Mouse (Mus musculus): ENCODE data around the gene Gpc6. TPM values are rescaled to one million over a fixed set of nuclear protein-coding genes. Genes with fewer than 3 reads are reported as not detected.

The Gpc6 gene
- total RNA-seq, 2 experiments from 2014 or later, result 18.2 to 19.4 TPM

- H3K4me3 ChIP-seq, result no peak overlapping the region
- no peak for DNase-seq (ENCODE audit: extremely low spot score in 1 of 2, low spot score in 2 of 2)
- TF ChIP-seq CTCF (IDR thresholded peaks at IDR 0.05), result no peak
- H3K27ac ChIP-seq, result no peak overlapping the region
- intact Hi-C loops (cut with DNase I), result no loop called here
Observed at GRCm38 (mm10) chr14:117202012-117202411, 276.9 kb downstream of the Gpc6 start.

- H3K27ac ChIP-seq, result no peak overlapping the region
- no peak for TF ChIP-seq CTCF (IDR thresholded peaks at IDR 0.05)
- no peak for DNase-seq (ENCODE audit: extremely low spot score in 1 of 2, low spot score in 2 of 2)
- H3K4me3 ChIP-seq, result no peak overlapping the region
- intact Hi-C loops (cut with DNase I), result no loop called here
Observed at GRCm38 (mm10) chr14:117203960-117204359, 278.8 kb downstream of the Gpc6 start.

DNA sequence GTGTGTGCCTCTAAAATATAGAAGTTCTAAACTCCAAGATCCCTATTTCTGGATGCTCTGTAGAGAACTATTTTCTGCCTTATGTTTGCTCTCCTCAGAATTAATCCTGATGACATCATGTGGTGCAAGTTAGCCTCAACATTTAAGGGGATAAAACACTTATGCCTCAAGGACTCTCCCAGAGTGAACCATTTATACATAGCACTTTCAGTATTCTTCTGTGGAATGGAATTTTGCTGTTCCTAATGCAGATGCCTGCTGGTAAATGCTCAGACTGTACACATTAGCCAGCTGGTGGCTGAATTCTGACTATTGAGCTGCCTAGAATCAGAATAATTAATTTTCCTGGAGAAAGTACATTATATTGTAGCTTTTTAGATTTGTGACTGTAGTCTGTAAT is 289.3 kb downstream of the Gpc6 start:
- no peak for TF ChIP-seq CTCF (IDR thresholded peaks at IDR 0.05)
- no peak for DNase-seq (ENCODE audit: extremely low spot score in 1 of 2, low spot score in 2 of 2)
- Histone ChIP-seq H3K27ac (no peak overlapping the region), H3K4me3 (no peak overlapping the region)
- intact Hi-C loops (cut with DNase I), result no loop called here

DNA sequence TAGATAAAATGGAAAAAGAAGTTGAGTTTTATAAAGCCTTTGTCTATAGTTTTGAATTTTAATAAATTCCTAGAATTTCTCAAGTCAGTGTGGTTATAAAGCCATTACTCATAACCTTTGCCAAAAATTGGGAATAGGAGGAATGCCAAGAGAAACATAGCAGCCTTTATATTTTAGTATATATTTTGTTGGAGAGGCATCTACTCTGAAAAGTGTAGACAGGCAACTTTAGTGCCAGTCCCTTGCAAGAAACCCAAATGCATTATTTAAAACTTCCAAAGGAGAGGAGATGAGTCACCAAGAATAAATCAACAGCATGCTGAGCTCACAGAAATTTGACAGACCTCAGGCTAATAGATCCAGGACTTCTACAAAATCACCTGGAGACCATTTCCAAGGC is 301.8 kb downstream of the Gpc6 start:
- TF ChIP-seq CTCF (IDR thresholded peaks at IDR 0.05), result no peak
- Histone ChIP-seq H3K27ac (no peak overlapping the region), H3K4me3 (no peak overlapping the region)
- intact Hi-C loops (cut with DNase I), result loop anchor here (10.0 kb wide), 1 partner anchor 302 kb away; the partner anchor contains the start of gene Gpc6
- no peak for DNase-seq (ENCODE audit: extremely low spot score in 1 of 2, low spot score in 2 of 2)

DNA sequence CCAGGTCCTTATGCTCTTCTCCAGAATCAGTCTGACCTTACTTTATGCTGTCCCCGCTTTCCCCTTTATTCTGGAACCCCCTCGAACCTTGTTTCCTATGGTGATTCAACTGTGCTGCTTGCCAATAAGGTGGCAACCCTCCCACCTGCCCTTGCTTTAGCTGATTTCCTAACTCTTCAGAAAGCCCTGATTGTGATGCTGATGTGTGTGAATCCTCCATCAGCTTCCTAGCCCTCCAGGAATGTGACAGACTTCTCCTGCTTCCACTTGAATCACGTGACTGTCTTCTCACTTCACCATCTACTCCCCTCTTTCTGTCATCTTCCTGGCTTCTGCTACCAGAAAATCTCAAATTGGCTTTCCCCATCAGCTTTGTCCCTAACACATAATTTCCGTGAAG is 305.4 kb downstream of the Gpc6 start:
- TF ChIP-seq CTCF (IDR thresholded peaks at IDR 0.05), result no peak
- intact Hi-C loops (cut with DNase I), result loop anchor here (10.0 kb wide), 1 partner anchor 584 kb away; no protein-coding TSS in a partner anchor
- Histone ChIP-seq H3K27ac (no peak overlapping the region), H3K4me3 (no peak overlapping the region)
- DNase-seq (ENCODE audit: extremely low spot score in 1 of 2, low spot score in 2 of 2), result no peak

GRCm38 (mm10) chr14:117238226-117238625 is 313.1 kb downstream of the Gpc6 start:
- intact Hi-C loops (cut with DNase I), result loop anchor here (10.0 kb wide), 1 partner anchor 577 kb away; no protein-coding TSS in a partner anchor

GRCm38 (mm10) chr14:117239694-117240427 is 314.7 kb downstream of the Gpc6 start:
- TF ChIP-seq CTCF (IDR thresholded peaks at IDR 0.05), result no peak
- Histone ChIP-seq H3K27ac (no peak overlapping the region), H3K4me3 (no peak overlapping the region)
- no peak for DNase-seq (ENCODE audit: extremely low spot score in 1 of 2, low spot score in 2 of 2)
- intact Hi-C loops (cut with DNase I), result loop anchor here (10.0 kb wide), 1 partner anchor 575 kb away; no protein-coding TSS in a partner anchor

More at GRCm38 (mm10) chr14:117238226-117238625, 313.1 kb downstream of the Gpc6 start:
- H3K27ac ChIP-seq, result no peak overlapping the region
- no peak for DNase-seq (ENCODE audit: extremely low spot score in 1 of 2, low spot score in 2 of 2)
- no peak overlapping the region for H3K4me3 ChIP-seq
- no peak for TF ChIP-seq CTCF (IDR thresholded peaks at IDR 0.05)

- DNase-seq (ENCODE audit: extremely low spot score in 1 of 2, low spot score in 2 of 2), result no peak
- H3K4me3 ChIP-seq, result no peak overlapping the region
- H3K27ac ChIP-seq, result no peak overlapping the region
- TF ChIP-seq CTCF (IDR thresholded peaks at IDR 0.05), result no peak
- intact Hi-C loops (cut with DNase I), result no loop called here
Observed at GRCm38 (mm10) chr14:117245631-117246030, 320.5 kb downstream of the Gpc6 start.

DNA sequence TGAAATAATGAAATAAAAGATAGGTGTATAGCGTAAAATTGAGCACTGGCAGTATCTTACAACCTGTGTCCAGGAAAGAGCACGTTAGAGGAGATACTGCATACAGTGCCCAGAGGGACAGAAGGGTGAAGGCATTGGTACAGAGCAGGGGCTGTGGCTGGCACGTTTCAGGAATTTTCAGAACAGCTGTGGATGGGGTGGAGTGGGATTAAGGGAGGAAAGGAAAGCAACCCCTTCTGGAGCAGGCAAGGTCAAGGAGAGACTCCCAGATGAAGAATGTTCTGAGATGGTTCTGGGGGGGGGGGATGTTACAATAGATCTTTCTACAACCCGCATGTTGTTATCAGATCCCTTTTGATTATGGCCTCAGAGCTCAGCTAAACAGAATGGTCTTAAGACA is 331.1 kb downstream of the Gpc6 start:
- Histone ChIP-seq H3K27ac (no peak overlapping the region), H3K4me3 (no peak overlapping the region)
- no peak for DNase-seq (ENCODE audit: extremely low spot score in 1 of 2, low spot score in 2 of 2)
- intact Hi-C loops (cut with DNase I), result no loop called here
- no peak for TF ChIP-seq CTCF (IDR thresholded peaks at IDR 0.05)

GRCm38 (mm10) chr14:117265653-117266052 is 340.5 kb downstream of the Gpc6 start:
- no peak for DNase-seq (ENCODE audit: extremely low spot score in 1 of 2, low spot score in 2 of 2)
- H3K4me3 ChIP-seq, result no peak overlapping the region
- intact Hi-C loops (cut with DNase I), result no loop called here

DNA sequence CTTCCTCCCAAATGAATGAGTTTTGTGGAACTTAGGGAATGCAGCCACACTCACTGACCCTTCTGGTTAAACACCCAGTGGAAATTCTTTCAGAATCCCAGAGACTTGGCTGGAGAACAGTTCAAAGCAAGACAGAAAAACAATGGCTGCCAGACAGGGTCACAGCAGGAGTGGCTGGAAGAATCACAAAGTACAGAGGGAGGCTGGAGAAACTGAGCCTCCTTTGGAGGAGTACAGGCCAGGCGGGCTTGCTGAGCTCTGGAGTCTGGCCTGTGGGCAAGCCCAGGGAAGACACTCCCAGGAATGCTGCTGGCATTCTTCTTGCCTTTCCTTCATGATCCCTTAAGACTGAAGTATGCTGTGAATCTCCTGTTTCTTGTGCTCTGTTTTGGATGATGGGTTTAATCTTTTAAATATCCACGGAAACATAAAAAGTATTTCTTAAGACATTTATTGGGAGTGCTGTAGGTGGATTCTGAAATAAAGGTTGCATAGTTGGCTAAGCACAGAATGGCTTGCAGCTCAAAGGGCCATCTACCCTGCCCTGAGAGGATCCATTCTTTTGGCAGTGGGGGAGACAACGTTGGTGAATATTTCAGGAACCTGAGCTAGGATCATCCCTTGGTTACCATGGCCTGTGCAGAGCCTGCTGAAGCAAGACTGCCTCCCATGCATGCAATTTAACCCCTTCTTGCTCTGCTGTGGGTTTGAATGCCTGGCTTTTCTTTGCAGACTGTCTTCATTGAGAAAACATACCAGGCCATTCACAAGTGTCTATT is 342.9 kb downstream of the Gpc6 start:
- TF ChIP-seq CTCF (IDR thresholded peaks at IDR 0.05), result no peak
- intact Hi-C loops (cut with DNase I), result no loop called here
- no peak for DNase-seq (ENCODE audit: extremely low spot score in 1 of 2, low spot score in 2 of 2)
- Histone ChIP-seq H3K27ac (no peak overlapping the region), H3K4me3 (no peak overlapping the region)

More at GRCm38 (mm10) chr14:117265653-117266052, 340.5 kb downstream of the Gpc6 start:
- no peak overlapping the region for H3K27ac ChIP-seq
- TF ChIP-seq CTCF (IDR thresholded peaks at IDR 0.05), result no peak

DNA sequence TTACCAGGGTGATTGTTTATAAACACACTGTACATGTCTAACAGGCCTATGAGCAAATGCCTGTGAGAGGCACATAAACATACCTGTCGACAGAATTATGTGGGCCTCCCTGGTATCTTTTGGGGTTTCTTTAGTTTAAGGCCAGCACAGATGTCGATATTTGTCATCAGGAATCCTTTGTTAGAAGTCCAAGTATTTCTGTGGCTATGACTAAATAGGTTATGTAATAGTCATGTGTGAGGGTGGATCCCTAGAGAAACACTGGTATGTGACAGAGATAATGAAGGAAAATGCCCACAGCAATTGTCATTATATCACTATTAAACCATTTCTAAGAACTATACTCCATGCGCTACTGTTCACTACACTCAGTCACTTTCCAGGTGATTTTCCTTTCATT is 358.5 kb downstream of the Gpc6 start:
- DNase-seq (ENCODE audit: extremely low spot score in 1 of 2, low spot score in 2 of 2), result no peak
- Histone ChIP-seq H3K4me3 (no peak overlapping the region), H3K27ac (no peak overlapping the region)
- no peak for TF ChIP-seq CTCF (IDR thresholded peaks at IDR 0.05)
- intact Hi-C loops (cut with DNase I), result no loop called here

Measured in left cerebral cortex, adult 2 months (tissue).